Mouse (Mus musculus) heart, adult 2 months (tissue): Measurements from ENCODE around the gene Glipr2.

Source experiments
- CTCF ChIP-seq: fragments of 200-600 bp; IDR thresholded peaks from 2 replicates; pipeline ENCODE4 v1.8.1; 2022; ENCODE audit warnings: antibody characterized with exemption, mild to moderate bottlenecking, moderate library complexity
- EP300 ChIP-seq: fragments of 200-500 bp; IDR thresholded peaks from 2 replicates; pipeline ENCODE4 v1.6.1; 2011; ENCODE audit warnings: low read depth, low read length, control low read depth; ENCODE audit not compliant: insufficient read depth
- POLR2A ChIP-seq: fragments of 200-500 bp; IDR thresholded peaks from 2 replicates; pipeline ENCODE4 v1.6.1; 2011; ENCODE audit warnings: mild to moderate bottlenecking, low read depth, low read length, control low read depth; ENCODE audit not compliant: insufficient read depth

- TF ChIP-seq CTCF: no peak
- no peak for TF ChIP-seq POLR2A
- TF ChIP-seq EP300: no peak
Measured at GRCm38 (mm10) chr4:44016071-44016470, 58.9 kb downstream of the Glipr2 start.
